Mouse (Mus musculus) adrenal gland, postnatal 36 days (tissue): ENCODE results near the gene Itgb7. TPM values are rescaled to one million over a fixed set of nuclear protein-coding genes. Genes with fewer than 3 reads are reported as not detected.

Experiments used
- DNase-seq, 2 experiments: peaks; one replicate each; pipeline ENCODE4 v3.0.0; 2021; ENCODE audit warnings: mixed read lengths in 1 of 2
- total RNA-seq, 2 experiments: library from RNA; stranded (reverse); gene quantifications; 2 replicates each; pipeline ENCODE4 v1.2.3; 2021

Itgb7 gene
- total RNA-seq, 2 experiments from 2014 or later, result 1.5 to 2.9 TPM

- DNase-seq, result no peak
Observed at GRCm38 (mm10) chr15:102248812-102249191, 17.1 kb upstream of the Itgb7 start.

- DNase-seq, result no peak
Observed at GRCm38 (mm10) chr15:102248131-102248811, 16.5 kb upstream of the Itgb7 start.

- peak; percentile 71 to 87 for DNase-seq
Observed at GRCm38 (mm10) chr15:102247252-102248130, 15.7 kb upstream of the Itgb7 start.

GRCm38 (mm10) chr15:102246866-102247251 is 15.1 kb upstream of the Itgb7 start:
- peak; percentile 97 to 98 for DNase-seq

GRCm38 (mm10) chr15:102245891-102246741 is 14.4 kb upstream of the Itgb7 start:
- peak; percentile 75 to 89 for DNase-seq

- no peak for DNase-seq
Observed at GRCm38 (mm10) chr15:102245461-102245881, 13.7 kb upstream of the Itgb7 start.

GRCm38 (mm10) chr15:102244306-102245191 is 12.8 kb upstream of the Itgb7 start:
- peak in 1 of 2 experiments; percentile 65 for DNase-seq

- peak; percentile 75 to 77 for DNase-seq
Observed at GRCm38 (mm10) chr15:102243229-102244190, 11.8 kb upstream of the Itgb7 start.

- DNase-seq, result no peak
Observed at GRCm38 (mm10) chr15:102242404-102243228, 10.9 kb upstream of the Itgb7 start.

GRCm38 (mm10) chr15:102240607-102241006 is 8.9 kb upstream of the Itgb7 start:
- peak; percentile 60 to 73 for DNase-seq

- no peak for DNase-seq
Observed at GRCm38 (mm10) chr15:102239851-102240250, 8.1 kb upstream of the Itgb7 start.

GRCm38 (mm10) chr15:102239260-102239590 is 7.5 kb upstream of the Itgb7 start:
- peak; percentile 85 to 92 for DNase-seq

GRCm38 (mm10) chr15:102238543-102239259 is 7.0 kb upstream of the Itgb7 start:
- no peak for DNase-seq

- peak in 1 of 2 experiments; percentile 40 for DNase-seq
Observed at GRCm38 (mm10) chr15:102235371-102236027, 3.8 kb upstream of the Itgb7 start.

- peak in 1 of 2 experiments; percentile 55 for DNase-seq
Observed at GRCm38 (mm10) chr15:102233896-102234295, 2.2 kb upstream of the Itgb7 start.

GRCm38 (mm10) chr15:102232764-102233163 is 1.0 kb upstream of the Itgb7 start:
- no peak for DNase-seq

GRCm38 (mm10) chr15:102230408-102231321 is 1.1 kb downstream of the Itgb7 start:
- DNase-seq, result no peak
